Mouse (Mus musculus): Measurements from ENCODE around the gene Kdelr2.

GRCm38 (mm10) chr5:143471165-143471546 is 67.5 kb downstream of the Kdelr2 start:
- TF ChIP-seq CTCF (IDR thresholded peaks at IDR 0.05; ENCODE audit: low read depth) (no peak), EP300 (IDR thresholded peaks at IDR 0.05; ENCODE audit: low read depth) (no peak)

Data from liver, embryonic 14.5 days (tissue).